Mouse (Mus musculus): Measurements from ENCODE around the gene Ralgapb. TPM values are rescaled to one million over a fixed set of nuclear protein-coding genes. Genes with fewer than 3 reads are reported as not detected.

Ralgapb gene
- polyA plus RNA-seq, 1 experiment from 2014 or later, result 26.3 TPM

DNA sequence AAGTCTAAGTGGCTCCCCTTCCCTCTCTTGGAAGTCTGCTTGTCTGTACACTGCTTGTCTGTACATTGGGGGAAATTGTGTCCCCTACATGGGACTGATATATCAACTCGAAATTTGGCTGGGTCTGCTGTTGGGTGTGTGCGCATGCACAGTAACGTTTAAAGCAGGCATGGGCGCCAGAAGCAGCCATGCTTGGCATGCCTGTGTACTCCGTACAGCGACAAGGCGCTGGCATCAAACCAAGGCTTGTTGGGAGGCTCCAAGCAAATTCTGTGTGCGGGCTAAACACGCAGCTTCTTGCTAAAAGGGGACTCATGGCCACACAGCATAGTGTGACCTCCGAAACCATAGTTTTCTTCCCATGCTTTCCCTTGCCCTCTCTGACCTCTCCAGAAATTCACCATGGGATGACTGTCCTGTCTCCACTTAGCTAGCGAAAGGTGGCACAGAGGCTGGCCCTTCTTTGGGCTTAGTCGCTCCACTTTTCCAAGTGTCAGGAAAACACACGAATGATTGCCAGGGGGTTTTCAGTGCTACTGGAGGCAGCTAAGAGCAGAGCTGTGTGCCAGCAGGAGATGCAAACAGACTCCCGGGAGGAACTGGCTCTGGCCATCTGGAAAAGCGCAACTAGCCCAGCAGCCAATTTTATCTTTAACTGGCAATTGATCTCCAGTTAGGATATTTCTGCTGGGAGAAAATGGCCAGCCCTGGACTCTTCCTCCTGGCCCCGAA is 114.6 kb downstream of the Ralgapb start:
- Histone ChIP-seq H3K4me2 (no peak overlapping the region), H3K9ac (no peak overlapping the region), H3K4me3 (no peak overlapping the region), H3K27me3 (no peaks in the 10 kb centered on the region), H3K4me1 (replicated peaks) (no peaks in the 10 kb centered on the region), H3K27ac (replicated peaks) (no peak overlapping the region), H3K9me3 (no peaks in the 10 kb centered on the region), H3K36me3 (no peaks in the 10 kb centered on the region)
- ATAC-seq (ENCODE audit: low FRiP score, low read depth), result no peak
- 71% methylated on average over 16 of the region's 16 CpGs for WGBS

DNA sequence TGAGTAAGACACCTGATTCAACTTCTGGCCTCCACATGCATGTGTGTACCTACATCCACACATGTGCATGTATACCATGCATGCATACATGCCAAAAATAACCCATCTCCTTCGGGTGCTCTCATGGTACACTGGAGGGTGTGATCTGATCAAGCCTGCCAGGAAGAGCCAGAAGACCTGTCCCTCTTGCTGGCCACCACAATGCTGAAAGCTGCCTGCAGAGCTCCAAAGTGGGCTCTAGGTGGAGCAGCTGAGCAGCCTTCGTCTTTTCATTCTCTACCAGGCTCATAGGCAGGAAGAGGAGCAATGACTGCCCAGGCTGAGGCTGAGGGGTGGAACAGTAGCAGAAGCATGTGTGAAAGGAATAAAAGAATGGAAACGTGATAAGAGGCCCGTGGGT is 124.4 kb downstream of the Ralgapb start:
- Histone ChIP-seq H3K36me3 (no peaks in the 10 kb centered on the region), H3K27me3 (no peaks in the 10 kb centered on the region), H3K4me2 (no peak overlapping the region), H3K9me3 (no peaks in the 10 kb centered on the region), H3K4me1 (replicated peaks) (no peaks in the 10 kb centered on the region; the same call in 1 of the 2 replicates), H3K27ac (replicated peaks) (no peak overlapping the region), H3K4me3 (no peak overlapping the region), H3K9ac (no peak overlapping the region)
- ATAC-seq (ENCODE audit: low FRiP score, low read depth), result peak; percentile 59; the same call in 1 of the 2 replicates
- WGBS, result under 1% methylated on average over 4 of the region's 4 CpGs

GRCm38 (mm10) chr2:158534559-158534958 is 124.9 kb downstream of the Ralgapb start:
- no peak overlapping the region for H3K4me3 ChIP-seq

DNA sequence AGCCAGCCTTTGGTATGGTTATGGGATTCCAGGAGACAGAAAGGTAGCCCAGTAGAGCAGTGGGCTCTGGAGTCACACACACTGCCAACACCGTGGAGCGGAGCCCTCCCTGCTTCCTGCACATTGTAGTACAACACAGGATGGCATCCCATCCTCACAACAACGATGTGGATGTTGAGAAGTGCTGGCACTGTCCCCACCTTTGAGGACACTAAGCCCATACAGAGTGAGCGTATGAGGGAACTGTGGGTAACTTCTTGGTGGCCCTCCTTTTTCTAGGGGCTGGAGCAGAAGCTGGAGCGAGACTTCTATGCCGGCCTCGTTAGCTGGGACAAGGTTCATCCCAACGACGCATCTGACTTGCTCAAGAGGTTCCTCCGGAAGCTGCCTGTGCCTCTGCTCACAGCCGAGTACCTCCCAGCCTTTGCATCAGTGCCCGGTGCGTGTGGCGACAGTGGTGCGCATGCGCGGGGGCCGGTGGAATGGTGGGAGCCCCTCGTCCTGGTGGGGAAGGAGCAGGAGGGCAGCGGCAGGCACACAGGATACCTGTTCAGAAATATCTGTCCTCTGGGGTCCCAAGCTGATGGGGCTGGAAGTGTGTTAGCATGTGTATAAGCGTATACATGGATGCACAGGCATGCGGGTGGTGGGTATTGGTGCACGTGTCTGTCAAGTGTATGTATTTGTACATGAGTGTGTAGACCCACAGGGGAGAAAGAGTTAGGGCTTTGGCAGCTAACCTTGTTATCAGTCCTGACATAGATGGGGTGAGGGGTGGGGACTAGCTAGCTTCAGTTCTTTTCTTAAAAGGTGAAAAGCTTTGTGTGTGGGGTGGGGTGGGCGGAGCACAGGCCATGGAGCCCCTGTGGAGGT is 130.0 kb downstream of the Ralgapb start:
- Histone ChIP-seq H3K4me3 (peak overlapping the region; percentile 25), H3K9ac (0 out of 2 replicates have a peak overlapping the region, but pooled peaks have one; percentile 17), H3K4me1 (replicated peaks) (peaks cover 8% of the 10 kb centered on the region; the same call in 1 of the 2 replicates), H3K27ac (replicated peaks) (0 out of 2 replicates have a peak overlapping the region, but pooled peaks have one; percentile 11), H3K9me3 (no peaks in the 10 kb centered on the region), H3K4me2 (peak overlapping the region; percentile 52), H3K36me3 (no peaks in the 10 kb centered on the region), H3K27me3 (no peaks in the 10 kb centered on the region)
- peak; percentile 59; the same call in 1 of the 2 replicates for ATAC-seq (ENCODE audit: low FRiP score, low read depth)
- WGBS, result 64% methylated on average over 24 of the region's 24 CpGs

More at GRCm38 (mm10) chr2:158534559-158534958, 124.9 kb downstream of the Ralgapb start:
- H3K9ac ChIP-seq, result no peak overlapping the region
- ATAC-seq (ENCODE audit: low FRiP score, low read depth), result 0 out of 2 replicates have a peak, but pooled peaks have one; percentile 3
- H3K4me1 ChIP-seq (replicated peaks), result peaks cover 3% of the 10 kb centered on the region; the same call in 1 of the 2 replicates
- H3K27ac ChIP-seq (replicated peaks), result no peak overlapping the region
- no peaks in the 10 kb centered on the region for H3K9me3 ChIP-seq
- H3K36me3 ChIP-seq, result no peaks in the 10 kb centered on the region
- H3K27me3 ChIP-seq, result no peaks in the 10 kb centered on the region
- H3K4me2 ChIP-seq, result no peak overlapping the region
- WGBS, result 87% methylated on average over 8 of the region's 8 CpGs

DNA sequence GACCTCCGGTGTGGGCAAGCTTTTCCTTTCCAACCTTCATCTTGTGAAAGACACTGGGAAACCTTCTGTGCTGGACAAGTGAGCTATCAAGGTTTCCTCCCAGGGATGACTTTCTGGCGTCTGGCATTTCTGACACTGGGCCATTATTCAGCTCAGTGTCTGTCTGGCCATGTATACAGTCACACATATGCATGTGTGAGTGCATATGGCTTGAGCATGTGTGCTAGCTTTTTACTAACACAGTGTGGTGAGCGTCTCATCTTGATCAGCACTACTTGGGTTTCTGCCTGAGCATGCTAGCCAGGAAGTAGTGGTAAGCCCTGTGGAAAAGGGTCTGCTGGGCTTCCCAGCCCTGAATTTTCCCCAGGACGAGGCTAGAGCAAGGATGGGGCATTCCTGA is 131.6 kb downstream of the Ralgapb start:
- no peak for ATAC-seq (ENCODE audit: low FRiP score, low read depth)
- Histone ChIP-seq H3K36me3 (no peaks in the 10 kb centered on the region), H3K9ac (no peak overlapping the region), H3K4me1 (replicated peaks) (peaks cover 8% of the 10 kb centered on the region; the same call in 1 of the 2 replicates), H3K27me3 (no peaks in the 10 kb centered on the region), H3K4me3 (no peak overlapping the region), H3K4me2 (no peak overlapping the region), H3K27ac (replicated peaks) (no peak overlapping the region), H3K9me3 (no peaks in the 10 kb centered on the region)
- WGBS, result 67% methylated on average over 4 of the region's 4 CpGs

- Histone ChIP-seq H3K36me3 (no peaks in the 10 kb centered on the region), H3K9ac (no peak overlapping the region), H3K4me1 (replicated peaks) (peaks cover 7% of the 10 kb centered on the region; the same call in 1 of the 2 replicates), H3K4me3 (no peak overlapping the region), H3K27ac (replicated peaks) (no peak overlapping the region), H3K9me3 (no peaks in the 10 kb centered on the region), H3K27me3 (0 out of 2 replicates have a peak, but pooled peaks cover 2% of the 10 kb centered on the region), H3K4me2 (no peak overlapping the region)
- 69% methylated on average over 2 of the region's 2 CpGs for WGBS
- ATAC-seq (ENCODE audit: low FRiP score, low read depth), result no peak
Measured at GRCm38 (mm10) chr2:158545266-158545665, 135.6 kb downstream of the Ralgapb start.

DNA sequence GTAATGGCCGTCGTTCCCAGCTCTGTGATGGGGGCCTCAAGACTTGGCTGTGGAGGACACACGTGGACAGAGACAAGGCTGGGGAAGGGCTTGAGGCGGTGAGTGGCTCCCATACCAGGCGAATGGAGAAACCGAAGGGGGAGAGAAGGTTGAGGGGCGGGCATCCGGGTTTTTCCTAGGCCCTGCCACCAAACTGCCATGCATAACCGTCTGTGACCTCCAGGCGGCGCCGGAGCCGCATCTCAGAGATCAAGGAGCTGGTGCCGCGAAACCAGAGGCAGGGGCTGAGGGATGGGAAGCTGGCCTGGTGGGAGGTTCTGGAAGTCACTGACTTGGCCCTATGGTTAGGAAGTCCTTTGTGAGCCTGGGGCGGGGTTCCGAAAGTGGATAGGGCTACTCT is 137.1 kb downstream of the Ralgapb start:
- WGBS, result 2% methylated on average over 17 of the region's 17 CpGs
- Histone ChIP-seq H3K27ac (replicated peaks) (no peak overlapping the region), H3K4me1 (replicated peaks) (peaks cover 7% of the 10 kb centered on the region; the same call in 1 of the 2 replicates), H3K27me3 (peaks cover 8% of the 10 kb centered on the region), H3K4me3 (no peak overlapping the region), H3K36me3 (no peaks in the 10 kb centered on the region), H3K4me2 (peak overlapping the region; percentile 35), H3K9me3 (no peaks in the 10 kb centered on the region), H3K9ac (peak overlapping the region; percentile 15; the same call in 1 of the 2 replicates)
- ATAC-seq (ENCODE audit: low FRiP score, low read depth), result peak; percentile 62

Other genes with a start within 250 kb of the Ralgapb start
- gene D630003M21Rik, start 180.6 kb upstream of the Ralgapb start, polyA plus RNA-seq (2015; fragmentation: Nextera tagmentation; extraction: Ambion mirVana), result 1.8 and 2.4 TPM in 2 replicates
- not detected in 2 replicates for gene Bpi, start 151.8 kb upstream of the Ralgapb start, polyA plus RNA-seq (2015; fragmentation: Nextera tagmentation; extraction: Ambion mirVana)
- gene Lbp, start 103.4 kb upstream of the Ralgapb start, polyA plus RNA-seq (2015; fragmentation: Nextera tagmentation; extraction: Ambion mirVana), result 5.4 and 6.8 TPM in 2 replicates
- 721 and 898 TPM in 2 replicates for gene Snhg11, start 34.2 kb upstream of the Ralgapb start, polyA plus RNA-seq (2015; fragmentation: Nextera tagmentation; extraction: Ambion mirVana)
- not detected in 2 replicates for gene Adig, start 92.8 kb downstream of the Ralgapb start, polyA plus RNA-seq (2015; fragmentation: Nextera tagmentation; extraction: Ambion mirVana)
- 0.88 and 0.93 TPM in 2 replicates for gene Arhgap40, start 102.9 kb downstream of the Ralgapb start, polyA plus RNA-seq (2015; fragmentation: Nextera tagmentation; extraction: Ambion mirVana)
- 11.6 and 13.2 TPM in 2 replicates for gene Slc32a1, start 200.9 kb downstream of the Ralgapb start, polyA plus RNA-seq (2015; fragmentation: Nextera tagmentation; extraction: Ambion mirVana)
- gene Actr5, start 215.0 kb downstream of the Ralgapb start, polyA plus RNA-seq (2015; fragmentation: Nextera tagmentation; extraction: Ambion mirVana), result 12.0 and 13.1 TPM in 2 replicates